Mouse (Mus musculus) lung, embryonic 14.5 days (tissue): ENCODE results near the gene Serpina12. TPM values are rescaled to one million over a fixed set of nuclear protein-coding genes. Genes with fewer than 3 reads are reported as not detected.

Experiments
- ATAC-seq: fragments of 200-750 bp; cut with Nextera tagmentation; 2 replicates; pipeline ENCODE4 v1.8.0; 2017; ENCODE audit warnings: mild to moderate bottlenecking, moderate TSS enrichment, moderate library complexity; ENCODE audit not compliant: insufficient read depth
- DNase-seq: peaks from one replicate; pipeline ENCODE4 v3.0.0-alpha.2; 2015
- H3K27ac ChIP-seq: fragments of 300-500 bp; sonication (generic); 2 replicates; pipeline ENCODE4 v1.5.1; 2014; ENCODE audit warnings: low read depth, mild to moderate bottlenecking, moderate library complexity
- H3K27me3 ChIP-seq: fragments of 300-500 bp; sonication (generic); 2 replicates; pipeline ENCODE4 v1.6.1; 2014; ENCODE audit warnings: low read length, control low read depth; ENCODE audit not compliant: insufficient read depth
- H3K36me3 ChIP-seq: fragments of 300-500 bp; sonication (generic); 2 replicates; pipeline ENCODE4 v1.6.1; 2014; ENCODE audit warnings: control low read depth; ENCODE audit not compliant: insufficient read depth
- H3K4me1 ChIP-seq: fragments of 300-500 bp; sonication (generic); 2 replicates; pipeline ENCODE4 v1.6.1; 2014; ENCODE audit warnings: antibody characterized with exemption, control low read depth; ENCODE audit not compliant: insufficient read depth
- H3K4me2 ChIP-seq: fragments of 300-500 bp; sonication (generic); 2 replicates; pipeline ENCODE4 v1.6.1; 2014; ENCODE audit warnings: mild to moderate bottlenecking
- H3K4me3 ChIP-seq: fragments of 300-500 bp; sonication (generic); 2 replicates; pipeline ENCODE4 v1.5.1; 2014; ENCODE audit warnings: low read depth, low read length
- H3K9ac ChIP-seq: fragments of 300-500 bp; sonication (generic); 2 replicates; pipeline ENCODE4 v1.6.1; 2014
- H3K9me3 ChIP-seq: fragments of 300-500 bp; sonication (generic); 2 replicates; pipeline ENCODE4 v1.6.1; 2016; ENCODE audit warnings: low read depth, low read length, control low read depth
- CTCF ChIP-seq: IDR thresholded peaks from 2 replicates; pipeline ENCODE4 v1.5.1; 2016; ENCODE audit warnings: antibody characterized with exemption, low read depth
- WGBS: fragments of 180-500 bp; shearing (Covaris S2); extraction: QIAGEN DNeasy Blood & Tissue Kit; methylation state at CpG from one replicate; pipeline ENCODE4 v1.1.7; 2014; 5-methylcytosine and 5-hydroxymethylcytosine counted together
- polyA plus RNA-seq: library from polyadenylated mRNA; unstranded; fragments of >200 nt; fragmentation: Nextera tagmentation; extraction: Ambion mirVana; gene quantifications from 2 replicates; pipeline ENCODE4 v1.2.1, GENCODE M21; 2014

The Serpina12 gene
- polyA plus RNA-seq, 1 experiment from 2014 or later = not detected

DNA sequence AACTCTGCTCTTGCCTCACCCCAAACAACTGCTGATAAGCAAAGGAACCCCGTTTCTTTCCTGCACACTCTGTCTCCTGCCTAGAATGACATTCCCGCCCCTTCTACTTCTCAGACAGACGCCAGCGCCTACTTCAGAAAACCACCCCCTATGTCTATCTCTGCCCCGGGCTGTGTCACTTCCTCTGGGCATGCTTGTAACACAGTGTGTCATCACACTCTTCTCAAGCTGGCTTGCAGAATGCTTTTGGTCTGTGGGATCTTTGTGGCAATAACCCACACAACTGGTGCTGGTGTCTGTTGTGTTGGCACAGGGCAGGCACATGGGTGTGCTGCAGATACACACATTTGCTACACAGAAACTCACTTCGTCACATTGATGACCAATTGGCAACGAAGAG, 51.3 kb downstream of the Serpina12 start:
- H3K27me3 ChIP-seq = no peaks in the 10 kb centered on the region
- no peak for TF ChIP-seq CTCF

DNA sequence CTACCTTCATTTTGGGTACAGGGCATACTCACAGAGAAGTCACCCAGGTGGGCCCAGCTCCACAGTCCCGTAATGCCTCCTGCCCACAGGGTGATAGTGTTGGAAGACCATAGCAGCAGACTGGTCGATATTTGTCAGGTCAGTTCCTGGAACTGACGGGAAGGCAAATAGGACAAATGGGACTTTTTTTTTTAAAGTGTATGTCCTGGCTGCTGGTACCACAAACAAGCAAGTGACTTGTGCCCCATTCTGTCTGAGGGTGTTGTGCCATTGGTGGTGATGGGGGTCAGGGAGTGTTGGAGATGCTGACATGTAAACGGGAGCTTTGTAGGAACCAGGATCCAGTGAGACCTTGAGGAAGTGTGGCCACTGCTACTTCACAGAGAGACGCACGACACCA, 54.4 kb downstream of the Serpina12 start, which contains the start of gene Serpina11:
Serpina11 (minus strand) TSS at position 101 of the 400 bp plus-strand sequence.
- WGBS = 77% methylated on average over 6 of the region's 6 CpGs
- DNase-seq (no peak), ATAC-seq (no peak)
- TF ChIP-seq CTCF = no peak
- Histone ChIP-seq H3K36me3 (no peaks in the 10 kb centered on the region), H3K4me3 (no peak within 1 kb of the TSS), H3K27me3 (no peaks in the 10 kb centered on the region), H3K4me2 (no peak within 1 kb of the TSS), H3K27ac (no peak within 1 kb of the TSS), H3K9me3 (no peaks in the 10 kb centered on the region), H3K9ac (no peak within 1 kb of the TSS), H3K4me1 (no peaks in the 10 kb centered on the region)

More for the DNA sequence above, 51.3 kb downstream of the Serpina12 start:
- ATAC-seq (no peak), DNase-seq (no peak)
- Histone ChIP-seq H3K4me3 (no peak overlapping the region), H3K9me3 (no peaks in the 10 kb centered on the region), H3K4me2 (no peak overlapping the region), H3K27ac (no peak overlapping the region), H3K36me3 (no peaks in the 10 kb centered on the region), H3K4me1 (no peaks in the 10 kb centered on the region), H3K9ac (no peak overlapping the region)
- 57% methylated on average over 7 of the region's 7 CpGs for WGBS

DNA sequence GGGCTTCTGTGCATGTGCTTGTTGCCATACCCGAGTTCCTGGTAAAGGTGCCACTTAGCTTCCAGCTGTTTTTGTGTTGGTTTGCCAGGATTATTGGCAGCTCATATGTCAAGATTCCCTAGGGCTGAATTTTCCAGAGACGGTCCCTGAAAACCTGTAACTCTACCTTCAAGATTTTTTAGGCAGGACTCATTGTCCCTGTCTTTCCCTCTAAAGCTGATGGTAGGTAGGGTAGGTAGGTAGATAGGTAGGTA, 54.8 kb downstream of the Serpina12 start:
- Histone ChIP-seq H3K4me3 (no peak overlapping the region), H3K4me2 (no peak overlapping the region), H3K27ac (no peak overlapping the region), H3K9me3 (no peaks in the 10 kb centered on the region), H3K27me3 (no peaks in the 10 kb centered on the region), H3K4me1 (no peaks in the 10 kb centered on the region), H3K9ac (no peak overlapping the region), H3K36me3 (no peaks in the 10 kb centered on the region)
- WGBS = 56% methylated on average over 2 of the region's 2 CpGs
- DNase-seq (no peak), ATAC-seq (no peak)
- TF ChIP-seq CTCF = no peak

GRCm38 (mm10) chr12:103988754-103989513, 55.3 kb downstream of the Serpina12 start:
- Histone ChIP-seq H3K36me3 (no peaks in the 10 kb centered on the region), H3K9me3 (no peaks in the 10 kb centered on the region), H3K27ac (no peak overlapping the region), H3K4me2 (no peak overlapping the region), H3K4me3 (no peak overlapping the region), H3K4me1 (no peaks in the 10 kb centered on the region), H3K9ac (no peak overlapping the region), H3K27me3 (no peaks in the 10 kb centered on the region)
- no peak for TF ChIP-seq CTCF
- ATAC-seq = no peak
- no peak for DNase-seq
- 25% methylated on average over 14 of the region's 14 CpGs for WGBS

DNA sequence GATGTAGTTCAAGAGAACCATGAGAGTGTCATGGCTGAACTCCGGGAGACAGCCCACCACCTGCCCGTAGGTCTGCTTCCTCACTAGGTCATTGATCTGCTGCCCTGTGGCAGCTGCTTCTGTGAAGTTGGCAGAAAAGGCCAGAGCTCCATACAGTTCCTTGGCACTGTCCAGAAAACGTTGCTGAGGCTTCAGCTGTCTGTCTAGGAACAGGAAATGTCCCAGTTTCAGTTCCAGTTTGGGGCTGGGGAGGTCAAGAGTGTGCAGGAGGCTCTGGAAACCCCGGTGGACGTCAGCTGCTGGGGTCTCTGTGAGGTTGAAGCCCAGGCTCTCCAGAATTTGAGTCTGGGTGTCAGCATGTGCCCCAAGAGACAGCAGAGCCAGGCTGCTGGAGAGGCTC, 58.4 kb downstream of the Serpina12 start:
- DNase-seq (no peak), ATAC-seq (no peak)
- no peak overlapping the region for H3K4me3 ChIP-seq
- no peaks in the 10 kb centered on the region for H3K36me3 ChIP-seq
- TF ChIP-seq CTCF = no peak
- no peak overlapping the region for H3K27ac ChIP-seq
- H3K27me3 ChIP-seq = no peaks in the 10 kb centered on the region
- no peak overlapping the region for H3K9ac ChIP-seq
- no peak overlapping the region for H3K4me2 ChIP-seq
- WGBS = 54% methylated on average over 5 of the region's 5 CpGs
- no peaks in the 10 kb centered on the region for H3K9me3 ChIP-seq
- H3K4me1 ChIP-seq = no peaks in the 10 kb centered on the region

- Histone ChIP-seq H3K36me3 (no peaks in the 10 kb centered on the region), H3K4me2 (no peak overlapping the region), H3K27me3 (no peaks in the 10 kb centered on the region), H3K4me1 (no peaks in the 10 kb centered on the region), H3K9me3 (no peaks in the 10 kb centered on the region), H3K27ac (no peak overlapping the region), H3K9ac (no peak overlapping the region), H3K4me3 (no peak overlapping the region)
- WGBS = 49% methylated on average over 4 of the region's 4 CpGs
- peak; percentile 68 for TF ChIP-seq CTCF
- no peak for ATAC-seq
- DNase-seq = peak; percentile 81
These were observed 59.3 kb downstream of the Serpina12 start for GRCm38 (mm10) chr12:103984935-103985334.

- no peak overlapping the region for H3K9ac ChIP-seq
- ATAC-seq (no peak), DNase-seq (no peak)
- H3K4me2 ChIP-seq = no peak overlapping the region
- H3K27ac ChIP-seq = no peak overlapping the region
- no peaks in the 10 kb centered on the region for H3K9me3 ChIP-seq
- 30% methylated on average over 7 of the region's 7 CpGs for WGBS
- H3K4me3 ChIP-seq = no peak overlapping the region
- no peak for TF ChIP-seq CTCF
- no peaks in the 10 kb centered on the region for H3K4me1 ChIP-seq
- H3K27me3 ChIP-seq = no peaks in the 10 kb centered on the region
- no peaks in the 10 kb centered on the region for H3K36me3 ChIP-seq
These were observed 62.4 kb downstream of the Serpina12 start for GRCm38 (mm10) chr12:103981646-103982360.

Other genes starting within 250 kb of the Serpina12 start
- 0.39 TPM in 1 of 2 replicates, not detected in the other for gene Serpina1b, start 214.1 kb downstream of the Serpina12 start, polyA plus RNA-seq
- gene Serpina1a, start 180.9 kb downstream of the Serpina12 start, polyA plus RNA-seq = 0.24 TPM in 1 of 2 replicates, not detected in the other
- gene Serpina1c, start 139.6 kb downstream of the Serpina12 start, polyA plus RNA-seq = not detected in 2 replicates
- 0.16 TPM in 1 of 2 replicates, not detected in the other for gene Serpina1e, start 85.5 kb downstream of the Serpina12 start, polyA plus RNA-seq
- gene Serpina11, start 54.5 kb downstream of the Serpina12 start, polyA plus RNA-seq = not detected in 2 replicates
- gene Serpina9, start 30.7 kb downstream of the Serpina12 start, polyA plus RNA-seq = not detected in 2 replicates
- not detected in 2 replicates for gene Serpina5, start 56.7 kb upstream of the Serpina12 start, polyA plus RNA-seq
- not detected in 2 replicates for gene Serpina3a, start 68.3 kb upstream of the Serpina12 start, polyA plus RNA-seq
- gene Serpina3b, start 83.6 kb upstream of the Serpina12 start, polyA plus RNA-seq = not detected in 2 replicates
- not detected in 2 replicates for gene Serpina3c, start 109.4 kb upstream of the Serpina12 start, polyA plus RNA-seq
- 0.12 TPM in 1 of 2 replicates, not detected in the other for gene Serpina3f, start 170.1 kb upstream of the Serpina12 start, polyA plus RNA-seq
- 0.50 and 0.99 TPM in 2 replicates for gene Serpina3g, start 191.8 kb upstream of the Serpina12 start, polyA plus RNA-seq
- gene Serpina3i, start 218.7 kb upstream of the Serpina12 start, polyA plus RNA-seq = not detected in 2 replicates